Mouse (Mus musculus) B cell, adult 2 months (primary cell): ENCODE data around the gene Gm9944.

Experiments
- DNase-seq, 2 experiments: peaks; one replicate each; pipeline ENCODE4 v3.0.0; 2022

Gene Gm9944

GRCm38 (mm10) chr4:144453217-144453616 is at the start of gene Gm9944:
Gm9944 (minus strand) TSS chr4:144453317.
- no peak for DNase-seq

- DNase-seq = no peak
These were observed 40.2 kb upstream of the Gm9944 start for GRCm38 (mm10) chr4:144493331-144493730.

GRCm38 (mm10) chr4:144468091-144468490 is 15.0 kb upstream of the Gm9944 start:
- DNase-seq = no peak

- DNase-seq = no peak
These were observed 12.1 kb upstream of the Gm9944 start for GRCm38 (mm10) chr4:144465206-144465605.

GRCm38 (mm10) chr4:144463656-144464055 is 10.5 kb upstream of the Gm9944 start, which contains the start of gene Aadacl3:
Aadacl3 (minus strand) TSS chr4:144463756.
- no peak for DNase-seq

GRCm38 (mm10) chr4:144448546-144448945 is 4.6 kb downstream of the Gm9944 start:
- no peak for DNase-seq

- DNase-seq = no peak
These were observed 11.5 kb downstream of the Gm9944 start for GRCm38 (mm10) chr4:144441582-144441981.

- no peak for DNase-seq
These were observed 12.0 kb downstream of the Gm9944 start for GRCm38 (mm10) chr4:144441095-144441494.

- DNase-seq = no peak
These were observed 14.4 kb downstream of the Gm9944 start, which contains the start of gene 1700012P22Rik for GRCm38 (mm10) chr4:144438672-144439071. 1700012P22Rik (minus strand) TSS chr4:144438772.

GRCm38 (mm10) chr4:144433216-144433615 is 19.9 kb downstream of the Gm9944 start:
- DNase-seq = no peak

- DNase-seq = no peak
These were observed 22.4 kb downstream of the Gm9944 start for GRCm38 (mm10) chr4:144430723-144431122.

- no peak for DNase-seq
These were observed 24.2 kb downstream of the Gm9944 start for GRCm38 (mm10) chr4:144428868-144429267.

GRCm38 (mm10) chr4:144424590-144424989 is 28.5 kb downstream of the Gm9944 start:
- DNase-seq = no peak

GRCm38 (mm10) chr4:144420644-144421043 is 32.5 kb downstream of the Gm9944 start:
- DNase-seq = no peak

GRCm38 (mm10) chr4:144408290-144408689 is 44.8 kb downstream of the Gm9944 start, which contains the start of gene Pramef12:
Pramef12 (minus strand) TSS chr4:144408464.
- DNase-seq = no peak

GRCm38 (mm10) chr4:144406261-144406660 is 46.9 kb downstream of the Gm9944 start:
- no peak for DNase-seq

- DNase-seq = no peak
These were observed 48.5 kb downstream of the Gm9944 start for GRCm38 (mm10) chr4:144404456-144405086.
